Mouse (Mus musculus) heart, postnatal 14 days (tissue): ENCODE results near the gene Tbc1d22a. TPM values are rescaled to one million over a fixed set of nuclear protein-coding genes. Genes with fewer than 3 reads are reported as not detected.

Experiments used
- DNase-seq, 2 experiments: peaks; one replicate each; pipeline ENCODE4 v3.0.0; 2021 to 2022
- intact Hi-C: fragments of 180-260 bp; cut with DNase I; formaldehyde crosslinking; loops from one replicate; pipeline ENCODE4 v1.15.1; 2025
- total RNA-seq, 2 experiments: library from RNA; stranded (reverse); gene quantifications; 2 replicates each; pipeline ENCODE4 v1.2.3; 2021

The Tbc1d22a gene
- total RNA-seq, 2 experiments from 2014 or later = 18.6 to 21.1 TPM

GRCm38 (mm10) chr15:86259233-86259632 lies 45.0 kb downstream of the Tbc1d22a start:
- intact Hi-C loops = no loop called here
- no peak for DNase-seq

DNA sequence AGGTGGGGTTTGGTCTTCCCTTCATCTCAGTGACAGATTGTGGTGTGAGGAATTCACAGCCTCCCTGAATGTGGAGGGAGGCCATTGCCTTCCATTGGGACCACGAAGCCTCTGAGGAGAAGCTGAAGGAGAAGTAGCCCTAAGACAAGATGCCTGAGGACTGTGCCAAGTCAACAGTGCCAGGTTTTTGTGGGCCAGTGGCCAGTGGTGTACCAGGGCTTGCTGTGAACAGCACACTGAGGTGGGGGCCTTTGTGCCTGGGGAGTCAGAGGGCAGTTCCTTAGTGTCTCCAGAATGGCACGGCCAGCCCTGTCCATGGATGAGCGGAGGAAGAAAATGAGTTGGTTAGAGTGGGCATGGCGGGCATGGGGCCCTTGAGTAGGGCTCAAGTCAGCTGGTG lies 45.9 kb downstream of the Tbc1d22a start:
- intact Hi-C loops = no loop called here
- no peak for DNase-seq

DNA sequence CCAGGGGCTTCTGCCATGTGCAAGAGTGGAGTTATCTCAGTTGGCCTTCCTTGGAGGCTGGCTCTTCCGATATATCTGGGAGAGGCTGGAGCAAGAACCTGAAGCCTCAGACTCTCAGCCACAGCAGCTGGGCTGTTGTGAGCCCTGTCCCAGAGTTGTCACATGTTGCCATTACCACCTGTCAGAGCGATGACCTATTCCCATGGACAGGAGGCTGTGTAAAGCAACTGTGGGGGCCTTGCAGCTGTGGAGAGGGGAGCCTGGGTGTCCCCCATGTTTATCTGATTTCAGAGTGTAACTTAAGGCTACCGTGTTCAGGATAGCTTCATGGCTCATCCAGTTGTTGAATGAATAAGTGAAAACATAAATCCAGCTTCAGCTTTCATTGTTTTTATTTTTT lies 50.1 kb downstream of the Tbc1d22a start:
- intact Hi-C loops = no loop called here

DNA sequence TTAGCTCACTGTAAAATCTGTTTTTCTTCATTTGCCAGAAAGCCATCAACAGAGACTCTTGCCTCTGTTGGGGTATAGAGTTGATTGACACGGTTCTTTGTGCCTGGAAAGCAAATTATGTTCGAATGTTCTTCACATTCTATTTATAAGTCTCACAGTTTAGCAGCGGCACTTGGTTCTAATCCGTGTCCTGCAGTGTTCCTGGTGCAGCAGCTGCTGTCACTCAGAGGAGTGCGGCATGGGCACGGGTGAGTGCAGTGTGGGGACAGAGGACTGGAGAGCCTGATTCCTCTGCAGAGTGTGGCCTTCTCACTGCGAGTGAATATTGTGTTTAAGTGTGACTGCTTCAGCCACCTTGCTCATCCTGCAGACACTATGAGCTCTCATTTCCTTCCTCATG lies 50.5 kb downstream of the Tbc1d22a start:
- no peak for DNase-seq
- intact Hi-C loops = loop anchor here (5.0 kb wide), 1 partner anchor 122 kb away; no protein-coding TSS in a partner anchor

More for the DNA sequence above, 50.1 kb downstream of the Tbc1d22a start:
- DNase-seq = no peak

DNA sequence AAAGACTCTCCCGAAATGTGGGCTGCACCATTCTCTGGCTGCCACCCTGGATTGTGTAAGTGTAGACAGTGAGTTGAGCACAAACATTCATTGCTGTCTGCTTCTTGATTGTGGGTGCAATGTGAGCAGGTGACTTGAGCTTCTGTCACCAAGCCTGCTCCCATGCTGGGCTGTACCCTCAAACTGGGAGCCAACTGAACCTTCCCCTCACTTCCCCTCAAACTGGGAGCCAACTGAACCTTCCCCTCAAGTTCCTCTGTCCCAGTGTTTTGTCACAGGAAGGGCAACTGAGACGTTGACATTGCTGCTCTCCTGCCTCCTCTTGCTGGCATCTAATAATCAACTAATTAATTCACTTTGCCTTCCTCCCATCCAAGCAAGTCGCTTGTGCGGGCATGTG lies 52.7 kb downstream of the Tbc1d22a start:
- no peak for DNase-seq
- intact Hi-C loops = loop anchor here (5.0 kb wide), 1 partner anchor 120 kb away; no protein-coding TSS in a partner anchor

GRCm38 (mm10) chr15:86268526-86268925 lies 54.3 kb downstream of the Tbc1d22a start:
- no peak for DNase-seq
- intact Hi-C loops = loop anchor here (5.0 kb wide), 1 partner anchor 119 kb away; no protein-coding TSS in a partner anchor

- no peak for DNase-seq
- intact Hi-C loops = no loop called here
These were observed 61.5 kb downstream of the Tbc1d22a start for GRCm38 (mm10) chr15:86275754-86276153.

- DNase-seq = no peak
- intact Hi-C loops = no loop called here
These were observed 62.4 kb downstream of the Tbc1d22a start for GRCm38 (mm10) chr15:86276538-86277264.

DNA sequence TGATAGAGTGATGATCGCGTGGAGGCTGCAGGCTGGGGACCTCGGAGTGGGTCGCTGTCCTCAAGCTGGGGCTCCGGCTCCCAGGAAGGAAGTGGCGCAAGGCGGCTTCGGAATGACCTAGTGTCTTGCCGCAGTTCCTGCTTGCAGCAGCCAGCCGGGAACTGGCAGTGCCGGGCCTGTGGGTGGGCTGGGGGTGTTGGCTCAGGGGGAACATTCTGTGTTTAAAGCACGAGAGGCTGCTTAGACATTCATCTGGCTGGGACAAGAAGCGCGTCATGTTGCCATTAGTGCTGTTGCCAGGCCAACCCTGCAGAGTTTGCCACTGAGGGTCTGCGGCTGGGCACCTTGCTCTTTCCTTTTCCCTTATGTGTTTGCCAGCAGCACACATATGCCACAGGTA lies 63.2 kb downstream of the Tbc1d22a start:
- no peak for DNase-seq
- intact Hi-C loops = no loop called here

- intact Hi-C loops = no loop called here
- no peak for DNase-seq
These were observed 65.1 kb downstream of the Tbc1d22a start for GRCm38 (mm10) chr15:86279059-86279974.

GRCm38 (mm10) chr15:86280137-86280536 lies 65.9 kb downstream of the Tbc1d22a start:
- intact Hi-C loops = no loop called here
- no peak for DNase-seq

DNA sequence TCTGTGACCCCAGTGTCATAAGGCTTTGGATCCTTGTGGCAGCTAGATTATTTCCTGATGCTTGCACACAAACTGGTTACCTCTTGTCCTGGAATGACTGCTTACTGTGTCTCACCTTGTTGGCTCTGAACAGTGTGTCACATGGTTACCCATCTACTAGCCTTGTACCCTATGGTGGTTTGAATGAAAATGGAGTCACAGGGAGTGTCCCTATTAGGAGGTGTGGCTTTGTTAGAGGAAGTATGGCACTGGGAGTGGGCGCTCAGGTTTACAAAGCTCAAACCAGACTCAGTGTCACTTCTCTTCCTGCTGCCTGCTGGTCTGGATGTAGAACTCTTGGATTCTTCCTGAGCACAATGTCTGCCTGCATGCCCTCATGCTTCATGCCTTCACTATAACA lies 69.0 kb downstream of the Tbc1d22a start:
- DNase-seq = no peak
- intact Hi-C loops = no loop called here

DNA sequence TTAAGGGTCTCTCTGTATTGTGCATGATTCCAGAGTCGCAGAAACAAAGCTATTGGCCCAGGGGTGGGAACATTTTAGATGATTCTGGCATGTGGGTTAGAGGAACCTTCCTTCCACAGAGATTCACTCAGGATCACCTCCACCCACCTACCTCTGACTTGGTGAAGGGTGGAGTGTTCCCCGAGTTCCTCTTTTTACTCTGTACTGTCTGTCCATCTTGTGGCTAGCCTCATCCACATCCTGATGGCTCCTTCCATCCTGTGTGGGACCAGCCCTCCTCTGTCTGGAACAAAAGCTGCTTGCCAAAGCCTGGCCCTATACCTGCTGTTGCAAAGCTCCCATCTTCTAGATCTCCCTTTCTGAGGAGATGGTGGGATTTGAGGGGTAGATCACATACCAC lies 71.0 kb downstream of the Tbc1d22a start:
- DNase-seq = no peak
- intact Hi-C loops = no loop called here

GRCm38 (mm10) chr15:86290074-86290473 lies 75.8 kb downstream of the Tbc1d22a start:
- intact Hi-C loops = no loop called here
- DNase-seq = no peak

DNA sequence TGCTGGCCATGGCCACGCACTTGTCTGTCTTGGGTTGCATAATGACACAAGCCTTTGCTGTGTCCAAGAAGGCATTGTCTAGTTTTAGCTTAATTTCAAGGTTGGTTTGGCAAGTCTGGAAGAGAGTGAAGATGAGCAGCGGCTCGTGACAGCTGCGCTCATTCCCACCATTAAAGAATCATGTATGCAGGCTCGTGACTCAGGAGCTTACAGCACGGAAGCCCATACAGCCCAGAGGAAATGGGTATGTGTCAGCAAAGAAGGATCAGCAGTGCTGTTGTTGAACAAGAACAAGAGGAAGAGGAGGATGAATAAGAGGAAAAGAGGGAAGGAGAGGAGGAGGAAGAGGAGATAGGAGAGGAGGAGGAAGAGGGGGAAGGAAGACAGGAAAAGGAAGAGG lies 78.0 kb downstream of the Tbc1d22a start:
- no peak for DNase-seq

GRCm38 (mm10) chr15:86294426-86294825 lies 80.2 kb downstream of the Tbc1d22a start:
- intact Hi-C loops = no loop called here
- no peak for DNase-seq

More for the DNA sequence above, 78.0 kb downstream of the Tbc1d22a start:
- intact Hi-C loops = no loop called here

- DNase-seq = no peak
- intact Hi-C loops = no loop called here
These were observed 81.5 kb downstream of the Tbc1d22a start for GRCm38 (mm10) chr15:86295722-86296288.

- intact Hi-C loops = no loop called here
- no peak for DNase-seq
These were observed 83.0 kb downstream of the Tbc1d22a start for GRCm38 (mm10) chr15:86297281-86297680.

GRCm38 (mm10) chr15:86303876-86304275 lies 89.6 kb downstream of the Tbc1d22a start:
- intact Hi-C loops = no loop called here

DNA sequence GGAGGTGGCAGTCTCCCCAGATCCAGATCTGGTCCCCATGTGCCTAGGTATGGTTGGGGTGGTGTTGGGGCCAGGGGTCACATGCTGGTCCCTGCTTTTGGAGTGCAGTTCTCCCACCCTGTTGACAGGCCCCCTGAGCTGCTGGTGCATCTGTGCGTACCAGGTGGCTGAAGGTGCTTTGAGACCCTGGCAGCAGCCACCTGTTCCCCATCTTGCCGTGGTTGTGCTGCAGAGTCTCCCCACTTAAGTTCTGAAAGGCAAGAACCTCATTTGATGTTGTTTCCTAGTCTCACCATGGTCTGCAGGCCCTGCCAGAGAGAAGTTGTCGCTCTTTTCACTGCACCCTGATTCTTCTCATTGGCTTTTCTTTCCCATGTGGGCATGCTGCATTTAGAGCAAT lies 90.6 kb downstream of the Tbc1d22a start:
- intact Hi-C loops = no loop called here
- DNase-seq = no peak

More at GRCm38 (mm10) chr15:86303876-86304275, 89.6 kb downstream of the Tbc1d22a start:
- DNase-seq = no peak

GRCm38 (mm10) chr15:86305290-86305689 lies 91.0 kb downstream of the Tbc1d22a start:
- intact Hi-C loops = no loop called here
- no peak for DNase-seq
